Mouse (Mus musculus): ENCODE data around the gene Olfr1369-ps1. TPM values are rescaled to one million over a fixed set of nuclear protein-coding genes. Genes with fewer than 3 reads are reported as not detected.

Olfr1369-ps1 gene
- polyA plus RNA-seq, 1 experiment from 2014 or later: 0.05 TPM

DNA sequence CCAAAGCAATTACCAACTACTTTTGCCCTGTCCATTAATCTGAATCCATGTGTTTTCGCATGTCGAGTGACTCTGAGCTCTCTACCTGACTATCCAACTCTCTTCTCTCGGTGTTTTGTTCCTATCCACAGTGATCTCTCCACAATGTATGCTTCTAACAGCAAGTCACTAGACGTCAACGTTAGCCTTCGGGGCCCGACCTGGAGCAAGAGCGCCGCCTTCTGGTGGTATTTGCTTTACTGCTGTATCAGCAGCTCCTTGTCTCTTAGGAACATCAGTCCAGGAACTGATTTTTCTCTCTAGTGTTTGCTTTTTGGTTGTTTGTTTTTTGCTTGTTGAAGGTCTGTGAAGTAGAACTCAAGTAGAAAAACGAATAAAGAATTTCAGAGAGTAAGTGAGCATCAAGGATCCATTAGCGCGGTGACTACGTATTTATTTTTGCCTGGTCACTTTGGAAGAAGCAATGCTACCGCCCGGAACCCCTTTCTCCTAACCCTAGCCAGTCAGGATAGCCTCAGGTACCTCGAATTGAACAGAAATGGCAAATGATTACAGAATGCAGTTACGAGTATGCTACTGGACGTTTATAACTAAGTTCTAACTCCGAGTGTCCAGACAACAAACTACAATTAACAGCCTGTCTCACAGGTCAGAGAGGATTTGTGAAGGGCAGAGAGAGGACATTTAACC is 47.6 kb downstream of the Olfr1369-ps1 start:
- H3K9ac ChIP-seq: peak overlapping the region; percentile 59
- peak overlapping the region; percentile 93 for H3K4me2 ChIP-seq
- WGBS: under 1% methylated on average over 19 of the region's 19 CpGs
- no peaks in the 10 kb centered on the region for H3K36me3 ChIP-seq (ENCODE audit: poor library complexity, severe bottlenecking)
- H3K4me1 ChIP-seq: peaks cover 13% of the 10 kb centered on the region
- 0 out of 2 replicates have a peak, but pooled peaks cover 6% of the 10 kb centered on the region for H3K27me3 ChIP-seq
- no peaks in the 10 kb centered on the region for H3K9me3 ChIP-seq (replicated peaks)
- peak; percentile 39 for ATAC-seq
- no peak overlapping the region for H3K27ac ChIP-seq
- H3K4me3 ChIP-seq: peak overlapping the region; percentile 65

DNA sequence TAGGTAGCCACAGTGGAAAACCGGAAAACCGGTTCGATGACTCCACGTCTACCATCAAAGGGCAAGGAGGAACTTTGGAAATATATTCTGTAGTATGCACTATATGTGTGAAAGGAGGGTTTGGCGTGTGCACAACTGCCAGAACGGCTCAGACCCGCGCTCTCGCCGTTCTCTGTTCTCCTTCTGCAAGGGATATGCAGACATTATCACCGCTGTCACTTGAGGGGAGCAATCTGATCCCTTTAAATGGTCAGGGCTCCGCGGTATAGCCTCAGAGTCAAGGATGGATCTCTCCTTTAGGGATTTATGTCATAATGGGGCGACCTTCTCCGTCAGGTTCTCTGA is 48.2 kb downstream of the Olfr1369-ps1 start:
- under 1% methylated on average over 15 of the region's 15 CpGs for WGBS
- no peak for ATAC-seq
- peak overlapping the region; percentile 59 for H3K9ac ChIP-seq
- H3K4me2 ChIP-seq: peak overlapping the region; percentile 93
- H3K27me3 ChIP-seq: 0 out of 2 replicates have a peak, but pooled peaks cover 6% of the 10 kb centered on the region
- peaks cover 13% of the 10 kb centered on the region for H3K4me1 ChIP-seq
- H3K36me3 ChIP-seq (ENCODE audit: poor library complexity, severe bottlenecking): no peaks in the 10 kb centered on the region
- no peak overlapping the region for H3K27ac ChIP-seq
- H3K4me3 ChIP-seq: peak overlapping the region; percentile 65
- H3K9me3 ChIP-seq (replicated peaks): no peaks in the 10 kb centered on the region

DNA sequence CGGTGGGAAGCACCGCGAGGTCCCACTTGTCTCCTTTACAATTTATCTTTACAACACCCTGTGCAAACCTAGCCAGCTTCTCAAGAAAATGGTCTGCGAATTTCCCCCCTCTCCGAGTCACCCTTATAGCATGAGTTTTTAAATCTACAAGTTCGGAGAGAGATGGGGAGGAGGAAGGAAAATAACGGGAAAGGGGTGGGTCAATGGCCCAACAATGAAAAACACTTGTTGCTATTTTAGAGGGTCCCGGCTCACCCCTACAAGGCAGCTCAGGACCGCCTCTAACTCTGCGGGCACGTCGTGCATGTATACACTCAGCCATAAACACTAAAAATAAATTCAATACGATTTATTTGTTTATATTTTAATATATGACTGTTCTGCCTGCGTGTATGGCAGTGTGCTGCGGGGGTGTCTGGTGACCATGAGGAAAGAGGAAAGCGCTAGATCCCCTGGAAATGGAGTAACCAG is 48.8 kb downstream of the Olfr1369-ps1 start:
- Histone ChIP-seq H3K4me2 (peak overlapping the region; percentile 93), H3K4me1 (peaks cover 13% of the 10 kb centered on the region), H3K9me3 (replicated peaks) (no peaks in the 10 kb centered on the region), H3K27me3 (0 out of 2 replicates have a peak, but pooled peaks cover 9% of the 10 kb centered on the region), H3K27ac (no peak overlapping the region), H3K36me3 (ENCODE audit: poor library complexity, severe bottlenecking) (no peaks in the 10 kb centered on the region), H3K9ac (peak overlapping the region; percentile 59), H3K4me3 (peak overlapping the region; percentile 65)
- under 1% methylated on average over 16 of the region's 16 CpGs for WGBS
- ATAC-seq: peak; percentile 34

DNA sequence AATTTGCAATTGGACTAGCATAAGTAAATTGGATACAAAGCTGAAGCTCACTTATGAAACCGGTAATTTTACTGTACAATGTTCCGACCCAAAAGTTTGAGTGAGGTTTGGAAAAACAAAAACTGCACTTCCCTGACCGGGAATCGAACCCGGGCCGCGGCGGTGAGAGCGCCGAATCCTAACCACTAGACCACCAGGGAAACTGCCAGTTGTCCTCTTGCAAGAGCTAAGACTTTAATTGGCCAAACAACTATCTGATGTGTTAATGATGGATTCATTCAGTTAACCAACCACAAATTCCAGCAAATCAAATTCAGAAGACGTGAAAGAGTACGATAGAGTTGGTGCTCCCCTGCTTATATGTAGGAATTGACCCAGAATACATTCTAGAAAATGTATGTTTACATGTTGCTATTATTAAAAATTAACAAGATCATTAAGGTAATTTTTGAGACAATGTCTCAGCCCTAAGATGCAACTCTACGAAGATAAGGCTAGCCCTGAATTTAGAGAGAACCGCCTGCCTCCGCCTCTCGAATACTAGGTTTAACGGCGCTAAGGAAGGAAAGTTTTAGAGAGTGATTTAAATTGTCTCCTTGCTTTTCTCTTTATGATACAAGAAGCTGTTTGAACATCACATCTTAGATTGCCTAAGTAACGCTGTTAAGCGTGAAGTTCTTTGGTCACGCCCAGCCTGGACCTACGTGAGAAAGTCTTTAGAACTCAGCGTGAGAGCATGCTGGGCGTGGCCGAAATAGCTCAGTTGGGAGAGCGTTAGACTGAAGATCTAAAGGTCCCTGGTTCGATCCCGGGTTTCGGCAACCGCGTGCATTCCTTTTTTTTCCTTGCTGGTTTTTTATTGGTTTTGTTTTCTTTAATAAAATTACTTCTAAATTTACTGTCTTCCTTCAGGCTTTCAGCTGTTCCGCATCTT is 49.6 kb downstream of the Olfr1369-ps1 start:
- peak overlapping the region; percentile 59; the same call in 1 of the 2 replicates for H3K9ac ChIP-seq
- ATAC-seq: peak; percentile 91

DNA sequence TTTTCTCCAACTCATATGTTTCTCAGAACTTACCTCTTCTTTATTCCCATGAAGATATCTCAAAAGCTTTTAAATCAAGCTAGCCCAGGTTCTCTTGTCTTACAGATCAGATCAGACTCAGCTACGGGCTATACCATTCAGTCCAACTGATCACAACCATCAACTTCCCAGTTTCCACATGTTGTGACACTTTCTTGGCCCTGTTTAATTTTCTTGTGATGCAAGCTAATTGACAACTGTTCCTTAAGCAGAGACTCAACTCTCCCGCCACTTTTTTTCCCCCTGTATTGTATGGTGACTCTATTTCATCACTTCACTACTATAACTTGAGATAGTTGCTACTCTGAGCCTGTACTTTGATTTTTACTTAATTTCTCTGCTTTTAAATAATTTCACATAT is 50.3 kb downstream of the Olfr1369-ps1 start:
- no peak overlapping the region for H3K27ac ChIP-seq
- no peaks in the 10 kb centered on the region for H3K36me3 ChIP-seq (ENCODE audit: poor library complexity, severe bottlenecking)
- H3K4me3 ChIP-seq: peak overlapping the region; percentile 65
- peak; percentile 41 for ATAC-seq
- no peaks in the 10 kb centered on the region for H3K9me3 ChIP-seq (replicated peaks)
- H3K4me2 ChIP-seq: peak overlapping the region; percentile 93
- WGBS: 24% methylated on average over 2 of the region's 2 CpGs
- H3K4me1 ChIP-seq: peaks cover 13% of the 10 kb centered on the region
- H3K27me3 ChIP-seq: 0 out of 2 replicates have a peak, but pooled peaks cover 13% of the 10 kb centered on the region
- peak overlapping the region; percentile 34; the same call in 1 of the 2 replicates for H3K9ac ChIP-seq

More for the DNA sequence above, 49.6 kb downstream of the Olfr1369-ps1 start:
- Histone ChIP-seq H3K9me3 (replicated peaks) (no peaks in the 10 kb centered on the region), H3K36me3 (ENCODE audit: poor library complexity, severe bottlenecking) (no peaks in the 10 kb centered on the region), H3K27me3 (0 out of 2 replicates have a peak, but pooled peaks cover 9% of the 10 kb centered on the region), H3K27ac (no peak overlapping the region), H3K4me2 (peak overlapping the region; percentile 93), H3K4me1 (peaks cover 13% of the 10 kb centered on the region), H3K4me3 (peak overlapping the region; percentile 65)
- WGBS: under 1% methylated on average over 32 of the region's 32 CpGs

DNA sequence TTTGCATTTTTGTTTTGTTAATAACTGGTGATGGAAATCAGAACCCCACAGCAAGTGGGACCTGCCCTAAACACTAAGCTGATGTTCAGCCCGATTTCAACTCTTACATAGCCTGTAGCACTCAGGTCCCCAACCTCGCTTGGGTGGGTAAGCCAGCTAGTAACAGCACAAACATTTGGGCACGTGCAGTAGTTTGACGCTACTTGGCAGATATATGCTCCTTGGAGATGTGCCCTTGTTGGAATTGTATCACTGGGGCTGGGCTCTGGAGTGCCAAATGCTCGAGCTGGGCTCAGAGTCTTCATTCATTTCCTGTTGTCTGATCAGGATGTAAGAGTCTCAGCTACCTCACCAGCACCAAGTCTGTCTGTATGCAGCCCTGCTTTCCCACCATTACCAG is 51.3 kb downstream of the Olfr1369-ps1 start:
- no peak overlapping the region for H3K9ac ChIP-seq
- ATAC-seq: no peak
- WGBS: 48% methylated on average over 5 of the region's 5 CpGs
- H3K36me3 ChIP-seq (ENCODE audit: poor library complexity, severe bottlenecking): no peaks in the 10 kb centered on the region
- no peaks in the 10 kb centered on the region for H3K9me3 ChIP-seq (replicated peaks)
- no peak overlapping the region for H3K27ac ChIP-seq
- H3K27me3 ChIP-seq: 0 out of 2 replicates have a peak, but pooled peaks cover 13% of the 10 kb centered on the region
- H3K4me3 ChIP-seq: no peak overlapping the region
- H3K4me1 ChIP-seq: peaks cover 13% of the 10 kb centered on the region
- 0 out of 2 replicates have a peak overlapping the region, but pooled peaks have one; percentile 4 for H3K4me2 ChIP-seq

DNA sequence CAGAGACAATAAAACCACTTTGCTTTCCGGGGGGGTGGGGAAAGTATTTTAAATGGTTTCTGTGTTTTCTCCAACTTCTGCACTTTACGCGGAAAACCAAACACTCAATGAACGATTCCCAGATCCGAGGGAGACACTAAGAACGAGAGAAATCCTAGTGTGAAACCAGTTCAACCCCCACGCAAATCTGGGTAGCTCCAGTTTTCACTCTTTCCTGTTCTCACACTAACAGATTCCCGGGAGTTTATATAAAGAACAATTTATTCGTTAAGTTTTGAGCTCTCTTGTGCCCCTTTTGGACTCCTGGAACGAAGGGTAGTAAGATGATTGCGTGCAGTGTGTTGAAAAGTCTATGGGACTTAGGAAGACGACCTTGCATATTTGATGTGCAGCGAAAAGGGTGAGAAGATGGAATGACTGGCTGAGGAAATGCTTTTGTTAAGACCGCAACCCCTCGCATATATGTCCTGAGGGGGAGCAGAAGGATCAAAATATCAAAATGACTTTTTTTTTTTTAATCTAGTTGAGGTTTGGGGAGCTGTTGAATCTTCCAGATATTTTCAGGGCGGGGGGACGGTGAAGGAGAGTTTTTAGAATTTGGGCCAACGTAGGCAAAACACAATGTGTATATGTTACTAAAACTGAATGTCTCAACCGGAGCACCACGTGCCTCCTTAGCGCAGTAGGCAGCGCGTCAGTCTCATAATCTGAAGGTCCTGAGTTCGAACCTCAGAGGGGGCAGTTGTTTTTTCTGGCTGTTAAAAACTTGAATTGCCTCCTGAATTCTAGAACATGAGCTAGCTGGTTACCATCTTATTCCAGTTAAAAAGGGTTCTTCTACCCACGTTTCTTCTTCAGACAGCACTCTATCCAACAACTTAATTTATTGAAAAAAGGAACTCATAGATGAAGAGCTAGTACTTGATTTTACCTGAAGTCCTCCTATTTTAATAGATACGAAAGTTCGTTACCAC is 55.9 kb downstream of the Olfr1369-ps1 start:
- Histone ChIP-seq H3K36me3 (ENCODE audit: poor library complexity, severe bottlenecking) (no peaks in the 10 kb centered on the region), H3K27ac (no peak overlapping the region), H3K4me1 (peaks cover 9% of the 10 kb centered on the region), H3K9me3 (replicated peaks) (no peaks in the 10 kb centered on the region), H3K27me3 (0 out of 2 replicates have a peak, but pooled peaks cover 7% of the 10 kb centered on the region), H3K4me3 (peak overlapping the region; percentile 63), H3K4me2 (peak overlapping the region; percentile 86), H3K9ac (peak overlapping the region; percentile 50)
- under 1% methylated on average over 27 of the region's 27 CpGs for WGBS
- ATAC-seq: peak; percentile 50

DNA sequence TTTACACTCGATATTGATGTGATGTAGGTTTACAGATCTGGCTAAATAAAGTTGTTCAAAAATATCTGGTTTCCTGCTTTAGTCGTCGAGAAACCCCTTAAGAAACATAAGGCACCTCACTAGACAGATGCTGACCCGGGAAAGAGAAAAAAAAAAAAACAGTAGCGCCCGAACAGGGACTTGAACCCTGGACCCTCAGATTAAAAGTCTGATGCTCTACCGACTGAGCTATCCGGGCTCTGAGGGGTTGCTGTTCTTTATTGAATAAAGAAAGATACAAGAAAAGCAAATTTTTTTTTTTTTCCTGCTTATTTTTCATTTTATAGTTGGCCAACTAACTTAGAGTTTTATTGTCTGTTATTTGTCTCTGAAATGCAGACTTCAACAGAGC is 56.6 kb downstream of the Olfr1369-ps1 start:
- Histone ChIP-seq H3K27me3 (0 out of 2 replicates have a peak, but pooled peaks cover 7% of the 10 kb centered on the region), H3K27ac (no peak overlapping the region), H3K36me3 (ENCODE audit: poor library complexity, severe bottlenecking) (no peaks in the 10 kb centered on the region), H3K4me2 (peak overlapping the region; percentile 86), H3K9me3 (replicated peaks) (no peaks in the 10 kb centered on the region), H3K4me1 (peaks cover 13% of the 10 kb centered on the region), H3K4me3 (peak overlapping the region; percentile 63), H3K9ac (no peak overlapping the region)
- WGBS: 0% methylated on average over 8 of the region's 8 CpGs
- ATAC-seq: peak; percentile 50

DNA sequence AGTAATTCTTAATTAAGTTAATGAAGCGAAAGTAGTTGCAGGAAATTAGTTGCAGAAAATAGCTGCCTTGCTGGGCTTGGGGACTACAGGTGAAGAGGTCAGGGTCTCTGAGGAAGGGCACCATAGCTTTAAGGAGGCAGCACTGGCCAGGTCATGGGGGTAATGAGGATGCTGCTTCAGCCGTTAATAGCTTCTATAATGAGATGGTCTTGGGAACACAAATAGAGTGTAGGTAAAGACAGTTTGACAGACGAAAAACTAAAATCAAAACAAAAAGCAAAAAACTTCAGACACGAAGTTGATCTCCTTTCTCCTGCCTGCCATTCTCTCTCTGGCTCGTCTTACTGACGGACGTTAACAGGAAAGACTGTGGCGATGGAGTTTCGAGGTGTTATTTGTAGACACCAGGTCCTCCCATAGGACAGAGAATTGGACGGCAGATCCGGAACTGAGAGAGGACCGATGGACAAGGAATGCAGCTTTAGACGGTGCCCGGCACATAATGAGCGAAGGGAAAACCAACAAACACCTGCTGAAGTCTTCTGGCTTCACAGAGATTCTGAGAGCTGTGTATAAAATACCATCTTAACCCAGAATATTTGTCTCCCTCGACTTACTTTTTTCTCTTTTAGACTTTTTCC is 57.2 kb downstream of the Olfr1369-ps1 start:
- H3K9me3 ChIP-seq (replicated peaks): no peaks in the 10 kb centered on the region
- peaks cover 19% of the 10 kb centered on the region for H3K4me1 ChIP-seq
- under 1% methylated on average over 16 of the region's 16 CpGs for WGBS
- H3K9ac ChIP-seq: peak overlapping the region; percentile 66
- H3K27ac ChIP-seq: peak overlapping the region; percentile 48; the same call in 1 of the 2 replicates
- H3K36me3 ChIP-seq (ENCODE audit: poor library complexity, severe bottlenecking): no peaks in the 10 kb centered on the region
- peak overlapping the region; percentile 63 for H3K4me3 ChIP-seq
- peak overlapping the region; percentile 86 for H3K4me2 ChIP-seq
- H3K27me3 ChIP-seq: 0 out of 2 replicates have a peak, but pooled peaks cover 7% of the 10 kb centered on the region
- ATAC-seq: no peak

All from forebrain, embryonic 13.5 days (tissue).